Mouse (Mus musculus) MEL (cell line): ENCODE data around the gene Gm20388. TPM values are rescaled to one million over a fixed set of nuclear protein-coding genes. Genes with fewer than 3 reads are reported as not detected.

Experiments
- DNase-seq: peaks from one replicate; pipeline ENCODE4 v3.0.0; 2011; ENCODE audit warnings: low read depth, low spot score
- H3K27ac ChIP-seq: 2 replicates; pipeline ENCODE4 v1.5.1; 2012; ENCODE audit warnings: low read depth, mild to moderate bottlenecking, control low read depth, low read length, moderate library complexity; ENCODE audit not compliant: control insufficient read depth
- H3K27me3 ChIP-seq, 2 experiments: fragments of 150-350 bp in 1 of 2; sonication (generic) in 1 of 2; 2 replicates each; pipeline ENCODE4 v1.6.1; 2012; ENCODE audit warnings: low read length in 2 of 2, mild to moderate bottlenecking in 2 of 2, improper control_type of control experiment in 1 of 2, moderate library complexity in 1 of 2; ENCODE audit not compliant: insufficient read depth in 2 of 2, control insufficient read depth in 1 of 2
- H3K36me3 ChIP-seq, 2 experiments: 2 replicates each; pipeline ENCODE4 v1.6.1; 2012 to 2014; ENCODE audit warnings: low read length in 2 of 2, improper control_type of control experiment in 1 of 2, inconsistent platforms in 1 of 2, mild to moderate bottlenecking in 1 of 2; ENCODE audit not compliant: insufficient read depth in 2 of 2, control insufficient read depth in 1 of 2
- H3K4me1 ChIP-seq, 2 experiments: fragments of 150-350 bp in 1 of 2; sonication (generic) in 1 of 2; 2 replicates each; pipeline ENCODE4 v1.6.1; 2012; ENCODE audit warnings: low read length in 2 of 2, improper control_type of control experiment in 1 of 2, mild to moderate bottlenecking in 1 of 2; ENCODE audit not compliant: insufficient read depth in 2 of 2, control insufficient read depth in 1 of 2
- H3K4me3 ChIP-seq, 2 experiments: fragments of 150-350 bp in 1 of 2; sonication (generic) in 1 of 2; 2 replicates each; pipeline ENCODE4 v1.5.1; 2012; ENCODE audit warnings: low read depth in 2 of 2, low read length in 2 of 2, mild to moderate bottlenecking in 2 of 2, moderate library complexity in 2 of 2, control low read depth in 1 of 2, improper control_type of control experiment in 1 of 2; ENCODE audit not compliant: control insufficient read depth in 1 of 2, insufficient read depth in 1 of 2
- H3K79me2 ChIP-seq: 2 replicates; pipeline ENCODE4 v1.6.1; 2012; ENCODE audit warnings: mild to moderate bottlenecking, low read length, moderate library complexity; ENCODE audit not compliant: control insufficient read depth, poor library complexity, insufficient read depth
- H3K9ac ChIP-seq: 2 replicates; pipeline ENCODE4 v1.6.1; 2012; ENCODE audit warnings: low read depth, mild to moderate bottlenecking, control low read depth, low read length, moderate library complexity; ENCODE audit not compliant: control insufficient read depth, poor library complexity, severe bottlenecking
- H3K9me3 ChIP-seq: fragments of 150-350 bp; sonication (generic); replicated peaks from 2 replicates; pipeline ENCODE4 v1.6.1; 2012; ENCODE audit warnings: mild to moderate bottlenecking, low read length, improper control_type of control experiment, moderate library complexity; ENCODE audit not compliant: insufficient read depth
- BHLHE40 ChIP-seq: IDR thresholded peaks from 2 replicates; pipeline ENCODE4 v1.6.1; 2012; ENCODE audit warnings: low read depth, mild to moderate bottlenecking, inconsistent platforms, low read length, improper control_type of control experiment, borderline replicate concordance
- CHD2 ChIP-seq: IDR thresholded peaks from 2 replicates; pipeline ENCODE4 v1.6.1; 2011; ENCODE audit warnings: low read length, improper control_type of control experiment
- GABPA ChIP-seq: IDR thresholded peaks from 2 replicates; pipeline ENCODE4 v1.6.1; 2012; ENCODE audit warnings: low read depth, mild to moderate bottlenecking, inconsistent platforms, low read length, improper control_type of control experiment, moderate library complexity
- GATA1 ChIP-seq: IDR thresholded peaks from 2 replicates; pipeline ENCODE4 v1.6.1; 2011; ENCODE audit warnings: low read depth, low read length, improper control_type of control experiment
- JUND ChIP-seq: IDR thresholded peaks from 2 replicates; pipeline ENCODE4 v1.6.1; 2011; ENCODE audit warnings: low read depth, mild to moderate bottlenecking, improper control_type of control experiment, low read length
- MAFK ChIP-seq: IDR thresholded peaks from 2 replicates; pipeline ENCODE4 v1.6.1; 2011; ENCODE audit warnings: low read depth, mild to moderate bottlenecking, low read length, improper control_type of control experiment, borderline replicate concordance
- MAZ ChIP-seq: IDR thresholded peaks from 2 replicates; pipeline ENCODE4 v1.6.1; 2012; ENCODE audit warnings: low read depth, mild to moderate bottlenecking, inconsistent platforms, low read length, improper control_type of control experiment
- NELFE ChIP-seq: IDR thresholded peaks from 2 replicates; pipeline ENCODE4 v1.6.1; 2011; ENCODE audit warnings: low read depth, low read length, improper control_type of control experiment
- POLR2AphosphoS2 ChIP-seq: IDR thresholded peaks from 2 replicates; pipeline ENCODE4 v1.6.1; 2011; ENCODE audit warnings: low read length, improper control_type of control experiment
- RCOR1 ChIP-seq: IDR thresholded peaks from 2 replicates; pipeline ENCODE4 v1.6.1; 2012; ENCODE audit warnings: low read depth, mild to moderate bottlenecking, inconsistent platforms, low read length, improper control_type of control experiment
- SIN3A ChIP-seq: IDR thresholded peaks from 2 replicates; pipeline ENCODE4 v1.6.1; 2012; ENCODE audit warnings: low read length, improper control_type of control experiment, inconsistent platforms
- SMC3 ChIP-seq: IDR thresholded peaks from 2 replicates; pipeline ENCODE4 v1.6.1; 2011; ENCODE audit warnings: low read depth, low read length, improper control_type of control experiment
- USF1 ChIP-seq: IDR thresholded peaks from 2 replicates; pipeline ENCODE4 v1.6.1; 2014; ENCODE audit warnings: low read depth, mild to moderate bottlenecking, inconsistent platforms, low read length, improper control_type of control experiment, moderate library complexity
- USF2 ChIP-seq, 2 experiments: IDR thresholded peaks; 2 replicates each; pipeline ENCODE4 v1.6.1; 2011 to 2012; ENCODE audit warnings: improper control_type of control experiment in 2 of 2, low read length in 2 of 2, borderline replicate concordance in 1 of 2, inconsistent platforms in 1 of 2, low read depth in 1 of 2, mild to moderate bottlenecking in 1 of 2; ENCODE audit not compliant: insufficient read depth in 1 of 2
- ZC3H11A ChIP-seq: IDR thresholded peaks from 2 replicates; pipeline ENCODE4 v1.6.1; 2012; ENCODE audit warnings: low read depth, mild to moderate bottlenecking, inconsistent platforms, low read length, improper control_type of control experiment
- ZMIZ1 ChIP-seq: IDR thresholded peaks from 2 replicates; pipeline ENCODE4 v1.6.1; 2012; ENCODE audit warnings: low read depth, mild to moderate bottlenecking, inconsistent platforms, low read length, improper control_type of control experiment, moderate library complexity
- ZNF384 ChIP-seq: IDR thresholded peaks from 2 replicates; pipeline ENCODE4 v1.6.1; 2012; ENCODE audit warnings: low read depth, mild to moderate bottlenecking, inconsistent platforms, low read length, improper control_type of control experiment
- polyA plus RNA-seq, 2 experiments: library from polyadenylated mRNA; stranded (reverse) in 1 of 2; unstranded in 1 of 2; fragments of >175 nt in 1 of 2; fragments of >200 nt in 1 of 2; gene quantifications; 2 replicates each; pipeline versions ENCODE4 v1.2.1 to v1.2.4; 2012; ENCODE audit warnings: low replicate concordance in 2 of 2, low read depth in 1 of 2; ENCODE audit not compliant: insufficient read length in 2 of 2, insufficient read depth in 1 of 2, missing spikeins in 1 of 2
- total RNA-seq: library from RNA; depleted of rRNA; stranded (reverse); fragments of 300-350 nt; gene quantifications from 2 replicates; pipeline ENCODE4 v1.2.3, GENCODE M21; 2012

The Gm20388 gene
- total and polyA plus RNA-seq, 3 experiments: 11.1 to 17.8 TPM; not detected in 1

DNA sequence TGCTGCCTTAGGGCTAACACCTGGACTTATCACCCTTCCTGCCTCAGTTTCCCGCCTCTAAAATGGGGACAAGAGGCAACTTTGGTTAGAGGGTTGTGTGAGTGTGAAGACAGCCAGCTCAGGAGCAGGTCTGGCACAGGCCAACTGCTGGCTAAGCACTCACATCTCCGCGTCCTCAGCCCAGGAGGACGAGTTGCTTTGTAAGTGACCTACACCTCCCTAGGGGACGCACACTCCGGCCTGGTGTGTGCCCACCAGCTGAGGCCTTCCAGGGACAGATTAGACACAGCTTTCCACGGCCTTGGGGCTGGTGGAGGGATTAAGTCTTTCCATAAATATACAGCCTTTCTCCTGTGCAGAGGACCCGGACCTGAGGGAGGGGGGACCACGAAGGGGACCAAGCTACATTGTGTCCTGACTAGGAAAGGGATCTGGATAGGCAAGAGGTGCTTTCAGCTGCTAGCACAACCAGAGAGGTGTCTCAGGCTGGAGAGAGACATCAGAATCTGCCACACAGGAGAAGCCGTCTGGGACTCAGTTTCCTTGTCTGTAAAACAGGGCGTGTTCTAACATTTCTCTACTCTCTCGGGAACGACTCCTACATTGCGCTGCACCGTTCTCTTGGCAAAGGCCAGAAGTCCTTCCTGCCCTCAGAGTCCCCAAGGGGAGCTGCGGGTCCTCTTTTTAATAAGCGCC, 722.5 kb downstream of the Gm20388 start:
- TF ChIP-seq ZMIZ1 (no peak), GATA1 (no peak), ZNF384 (no peak), JUND (no peak), NELFE (no peak)
- no peaks in the 10 kb centered on the region; a peak in 1 of 4 replicates for H3K36me3 ChIP-seq
- H3K79me2 ChIP-seq: no peaks in the 10 kb centered on the region
- DNase-seq: no peak
- no peaks in the 10 kb centered on the region for H3K27me3 ChIP-seq
- no peaks in the 10 kb centered on the region for H3K9me3 ChIP-seq
- H3K27ac ChIP-seq: no peak overlapping the region
- no peak overlapping the region for H3K4me3 ChIP-seq
- H3K9ac ChIP-seq: no peak overlapping the region
- H3K4me1 ChIP-seq: no peaks in the 10 kb centered on the region

DNA sequence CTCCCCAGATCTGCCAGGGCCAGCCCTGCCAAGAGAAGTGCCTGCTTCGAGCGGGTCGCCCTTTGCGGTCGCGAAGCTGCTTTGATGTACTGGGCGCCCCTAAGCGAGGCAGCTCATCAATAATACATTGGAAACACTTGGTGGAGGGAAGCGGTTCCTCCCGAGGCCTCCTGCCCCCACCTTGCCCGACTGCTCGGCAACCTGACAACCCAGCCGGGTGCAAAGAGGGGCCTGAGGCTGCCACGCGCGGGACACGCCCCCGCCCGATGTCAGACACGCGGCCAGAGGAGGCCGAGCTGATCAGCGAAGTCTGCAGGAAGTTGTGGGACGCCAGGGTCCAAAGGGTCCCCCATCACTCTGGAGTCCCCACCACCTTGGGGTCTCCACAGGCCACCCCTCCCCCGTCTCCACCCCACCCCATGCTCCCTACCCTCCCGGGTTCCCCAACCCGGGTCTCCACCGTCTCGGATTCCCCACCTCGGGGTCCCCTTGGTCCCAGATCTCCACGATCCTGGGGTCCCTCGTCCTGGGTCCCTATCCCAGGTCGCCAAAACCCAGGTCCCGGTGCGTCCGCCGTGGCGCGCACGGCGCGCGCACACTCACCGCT, 723.1 kb downstream of the Gm20388 start:
- H3K27ac ChIP-seq: no peak overlapping the region
- no peaks in the 10 kb centered on the region for H3K9me3 ChIP-seq
- H3K27me3 ChIP-seq: no peaks in the 10 kb centered on the region
- TF ChIP-seq SMC3 (no peak), USF2 (IDR thresholded peaks at IDR 0.05; ENCODE audit: borderline replicate concordance in 1 of 2, insufficient read depth in 1 of 2, low read depth in 1 of 2, low read length in 2 of 2) (no peak), USF1 (no peak), BHLHE40 (no peak), CHD2 (no peak), MAZ (no peak), JUND (no peak), RCOR1 (no peak), ZC3H11A (no peak), SIN3A (no peak), POLR2AphosphoS2 (no peak), GABPA (no peak), ZMIZ1 (no peak), MAFK (no peak)
- H3K36me3 ChIP-seq: no peaks in the 10 kb centered on the region; a peak in 1 of 4 replicates
- H3K9ac ChIP-seq: peak overlapping the region; percentile 68
- H3K79me2 ChIP-seq: no peaks in the 10 kb centered on the region
- DNase-seq: no peak
- H3K4me1 ChIP-seq: no peaks in the 10 kb centered on the region
- H3K4me3 ChIP-seq: peak overlapping the region; percentile 49 to 58
